Comparison of ENCODE assay signal across 8 mouse cellular contexts in genomic region chr5:76702104-76702503, GRCm38 (mm10). TPM values are rescaled to one million over a fixed set of nuclear protein-coding genes. Genes with fewer than 3 reads are reported as not detected.
DNase-seq lines count a peak whose midpoint lies in the region; ATAC-seq and TF ChIP-seq lines count a peak whose summit lies in the region.

No protein-coding gene starts in this region.

- no peak overlapping the region for H3K9ac ChIP-seq in heart, embryonic 11.5 days (ENCODE audit: low read depth, low read length)
- H3K9ac ChIP-seq in limb, embryonic 13.5 days = no peak overlapping the region
- no peak overlapping the region for H3K9ac ChIP-seq in stomach, postnatal 0 days (ENCODE audit: low read length)

- no peak for DNase-seq in heart, postnatal 36 days
- DNase-seq in lung, postnatal 10 days = peak; percentile 5
- DNase-seq in lung, postnatal 36 days = no peak
- DNase-seq in stomach, postnatal 0 days (ENCODE audit: low spot score) = no peak
- no peak for DNase-seq in left cerebral cortex, postnatal 14 days (ENCODE audit: low spot score in 2 of 2)
- DNase-seq in cerebellum, postnatal 10 days = no peak

- no peaks in the 10 kb centered on the region for H3K27me3 ChIP-seq in heart, embryonic 11.5 days (ENCODE audit: control insufficient read depth, insufficient read depth, low read length)
- no peaks in the 10 kb centered on the region for H3K27me3 ChIP-seq in limb, embryonic 13.5 days
- H3K27me3 ChIP-seq in stomach, postnatal 0 days (ENCODE audit: control insufficient read depth, insufficient read depth, low read length) = no peaks in the 10 kb centered on the region

- H3K4me1 ChIP-seq in heart, embryonic 11.5 days (ENCODE audit: control insufficient read depth, insufficient read depth, low read length) = peaks cover 3% of the 10 kb centered on the region; the same call in 1 of the 2 replicates
- H3K4me1 ChIP-seq in limb, embryonic 13.5 days = peaks cover 28% of the 10 kb centered on the region
- no peaks in the 10 kb centered on the region for H3K4me1 ChIP-seq in stomach, postnatal 0 days (replicated peaks; ENCODE audit: control insufficient read depth, insufficient read depth)

- 56% methylated on average over 9 of the region's 9 CpGs for WGBS in heart, embryonic 11.5 days (ENCODE audit: insufficient replicate concordance)
- 66% methylated on average over 9 of the region's 9 CpGs for WGBS in limb, embryonic 13.5 days
- 38% methylated on average over 9 of the region's 9 CpGs for WGBS in stomach, postnatal 0 days

- no peaks in the 10 kb centered on the region for H3K36me3 ChIP-seq in heart, embryonic 11.5 days (ENCODE audit: control insufficient read depth, insufficient read depth, low read length)
- H3K36me3 ChIP-seq in limb, embryonic 13.5 days = no peaks in the 10 kb centered on the region; the same call in 1 of the 2 replicates
- H3K36me3 ChIP-seq in stomach, postnatal 0 days (ENCODE audit: control insufficient read depth, insufficient read depth, low read length) = no peaks in the 10 kb centered on the region

- no peak for ATAC-seq in heart, embryonic 11.5 days (replicated peaks; ENCODE audit: insufficient number of reproducible peaks, low FRiP score, low TSS enrichment)
- peak; percentile 26; the same call in 1 of the 2 replicates for ATAC-seq in limb, embryonic 13.5 days (ENCODE audit: low FRiP score, low read depth)
- no peak; the same call in 1 of the 2 replicates for ATAC-seq in stomach, postnatal 0 days (ENCODE audit: low FRiP score, low TSS enrichment)

- TF ChIP-seq EP300 in stomach, postnatal 0 days (optimal IDR thresholded peaks at IDR 0.05) = no peak

- H3K27ac ChIP-seq in heart, embryonic 11.5 days (ENCODE audit: low read depth, low read length) = no peak overlapping the region
- H3K27ac ChIP-seq in limb, embryonic 13.5 days = peak overlapping the region; percentile 61; the same call in 1 of the 2 replicates
- H3K27ac ChIP-seq in stomach, postnatal 0 days (replicated peaks) = no peak overlapping the region

- intact Hi-C loops in heart, postnatal 36 days (cut with DNase I) = no loop called here
- intact Hi-C loops in left cerebral cortex, postnatal 14 days (cut with DNase I) = no loop called here

- H3K4me2 ChIP-seq in heart, embryonic 11.5 days = peak overlapping the region; percentile 57
- peak overlapping the region; percentile 28; the same call in 1 of the 2 replicates for H3K4me2 ChIP-seq in limb, embryonic 13.5 days (replicated peaks)
- 0 out of 2 replicates have a peak overlapping the region, but pooled peaks have one; percentile 21 for H3K4me2 ChIP-seq in stomach, postnatal 0 days (replicated peaks; ENCODE audit: low read depth)

- no peak overlapping the region for H3K4me3 ChIP-seq in heart, embryonic 11.5 days (ENCODE audit: low read depth, low read length)
- H3K4me3 ChIP-seq in limb, embryonic 13.5 days = no peak overlapping the region
- no peak overlapping the region for H3K4me3 ChIP-seq in stomach, postnatal 0 days (ENCODE audit: low read depth, low read length)

- TF ChIP-seq CTCF in stomach, postnatal 0 days (IDR thresholded peaks at IDR 0.05; ENCODE audit: low read depth) = no peak

- no peaks in the 10 kb centered on the region for H3K9me3 ChIP-seq in heart, embryonic 11.5 days (replicated peaks; ENCODE audit: control insufficient read depth, low read length)
- no peaks in the 10 kb centered on the region for H3K9me3 ChIP-seq in limb, embryonic 13.5 days
- H3K9me3 ChIP-seq in stomach, postnatal 0 days (ENCODE audit: control insufficient read depth, low read length) = no peaks in the 10 kb centered on the region

RNA-seq across cellular contexts. Expression of gene C530008M17Rik, which starts 45.8 kb away (rescaled TPM):
- polyA plus RNA-seq in heart, embryonic 11.5 days (2014; fragmentation: Nextera tagmentation; extraction: Ambion mirVana) = 34.8 and 35.8 TPM in 2 replicates
- 1 to 10 TPM; 2.4 to 2.7 TPM for total RNA-seq in heart, postnatal 36 days (2021)
- polyA plus RNA-seq in limb, embryonic 13.5 days (2015; fragmentation: Nextera tagmentation; extraction: Ambion mirVana) = 19.9 and 24.2 TPM in 2 replicates
- polyA plus RNA-seq in stomach, postnatal 0 days (2015; fragmentation: Nextera tagmentation; extraction: Ambion mirVana) = 3.6 TPM in 2 replicates
- total RNA-seq in left cerebral cortex, postnatal 14 days (2021) = 10 to 100 TPM; 85.4 to 87.6 TPM
